Mouse (Mus musculus): ENCODE results near the gene Cabp4.

DNA sequence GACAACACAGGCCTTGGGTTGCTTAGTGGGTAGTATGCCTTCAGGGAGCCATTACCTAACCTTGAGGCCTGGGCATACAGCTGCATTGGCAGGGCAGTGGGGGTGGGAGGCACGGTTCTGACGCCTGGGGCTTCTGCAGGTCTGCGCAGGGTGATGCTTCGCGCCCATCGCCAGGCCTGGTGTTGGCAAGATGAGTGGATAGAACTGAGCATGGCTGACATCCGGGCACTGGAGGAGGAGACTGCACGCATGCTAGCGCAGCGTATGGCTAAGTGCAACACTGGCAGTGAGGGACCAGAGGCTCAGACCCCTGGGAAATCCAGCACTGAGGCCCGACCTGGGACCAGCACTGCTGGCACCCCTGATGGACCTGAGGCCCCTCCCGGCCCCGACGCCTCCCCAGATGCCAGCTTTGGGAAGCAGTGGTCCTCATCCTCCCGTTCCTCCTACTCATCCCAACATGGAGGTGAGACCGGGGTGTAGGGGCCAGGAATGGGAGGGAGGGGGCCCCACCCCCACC is 39.1 kb downstream of the Cabp4 start:
- TF ChIP-seq CTCF (IDR thresholded peaks at IDR 0.05; ENCODE audit: control insufficient read depth, insufficient read depth, insufficient replicate concordance, low read depth, low read length), result no peak
- TF ChIP-seq POLR2A (IDR thresholded peaks at IDR 0.05; ENCODE audit: control insufficient read depth, low read depth, low read length), result no peak

All from testis, adult 2 months (tissue).